Mouse (Mus musculus) hindbrain, embryonic 12.5 days (tissue): ENCODE data around the gene Rin3. TPM values are rescaled to one million over a fixed set of nuclear protein-coding genes. Genes with fewer than 3 reads are reported as not detected.

Source experiments
- ATAC-seq: fragments of 200-750 bp; cut with Nextera tagmentation; 2 replicates; pipeline ENCODE4 v1.8.0; 2017; ENCODE audit warnings: moderate TSS enrichment; ENCODE audit not compliant: low FRiP score
- H3K27ac ChIP-seq: fragments of 300-500 bp; sonication (generic); 2 replicates; pipeline ENCODE4 v1.5.1; 2016; ENCODE audit warnings: mild to moderate bottlenecking
- H3K27me3 ChIP-seq: fragments of 300-500 bp; sonication (generic); 2 replicates; pipeline ENCODE4 v1.6.1; 2016; ENCODE audit warnings: mild to moderate bottlenecking
- H3K36me3 ChIP-seq: fragments of 300-500 bp; sonication (generic); 2 replicates; pipeline ENCODE4 v1.6.1; 2016; ENCODE audit warnings: mild to moderate bottlenecking
- H3K4me1 ChIP-seq: fragments of 300-500 bp; sonication (generic); 2 replicates; pipeline ENCODE4 v1.6.1; 2016
- H3K4me2 ChIP-seq: fragments of 300-500 bp; sonication (generic); replicated peaks from 2 replicates; pipeline ENCODE4 v1.6.1; 2016; ENCODE audit warnings: mild to moderate bottlenecking
- H3K4me3 ChIP-seq: fragments of 300-500 bp; sonication (generic); 2 replicates; pipeline ENCODE4 v1.5.1; 2016; ENCODE audit warnings: mild to moderate bottlenecking
- H3K9ac ChIP-seq: fragments of 300-500 bp; sonication (generic); 2 replicates; pipeline ENCODE4 v1.6.1; 2016; ENCODE audit warnings: mild to moderate bottlenecking, moderate library complexity
- H3K9me3 ChIP-seq: fragments of 300-500 bp; sonication (generic); replicated peaks from 2 replicates; pipeline ENCODE4 v1.6.1; 2016; ENCODE audit warnings: mild to moderate bottlenecking
- WGBS: fragments of 180-500 bp; shearing (Covaris S2); methylation state at CpG from one replicate; pipeline ENCODE4 v1.1.7; 2016; 5-methylcytosine and 5-hydroxymethylcytosine counted together
- polyA plus RNA-seq: library from polyadenylated mRNA; unstranded; fragments of >200 nt; fragmentation: Nextera tagmentation; extraction: Ambion mirVana; gene quantifications from 2 replicates; pipeline ENCODE4 v1.2.1, GENCODE M21; 2016

The Rin3 gene
- polyA plus RNA-seq, 1 experiment from 2014 or later = 6.8 TPM

DNA sequence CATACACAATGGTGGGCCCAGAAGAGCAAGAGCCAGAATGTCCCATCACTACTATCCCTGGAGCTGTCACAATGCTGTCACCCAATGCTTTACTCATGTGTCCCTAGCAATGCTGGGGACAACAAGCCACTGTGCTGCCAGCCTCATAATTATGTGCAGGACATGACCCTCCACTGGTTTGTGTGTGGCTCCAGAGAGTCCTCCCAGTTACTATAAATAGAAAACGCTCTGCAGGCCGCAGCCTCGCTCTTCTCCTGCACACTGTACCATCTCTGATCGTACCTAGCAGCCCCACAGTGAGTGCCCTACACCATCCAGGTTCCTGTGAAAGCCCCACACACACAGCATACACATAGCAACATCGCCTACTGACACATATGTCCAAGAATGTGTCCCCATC lies 155.1 kb downstream of the Rin3 start:
- H3K36me3 ChIP-seq = no peaks in the 10 kb centered on the region
- H3K9me3 ChIP-seq = no peaks in the 10 kb centered on the region
- no peaks in the 10 kb centered on the region for H3K27me3 ChIP-seq
- no peak for ATAC-seq
- no peak overlapping the region; the same call in 1 of the 2 replicates for H3K9ac ChIP-seq
- WGBS = 86% methylated on average over 5 of the region's 5 CpGs
- peaks cover 17% of the 10 kb centered on the region for H3K4me1 ChIP-seq
- no peak overlapping the region; the same call in 1 of the 2 replicates for H3K4me3 ChIP-seq
- H3K27ac ChIP-seq = no peak overlapping the region
- no peak overlapping the region for H3K4me2 ChIP-seq

DNA sequence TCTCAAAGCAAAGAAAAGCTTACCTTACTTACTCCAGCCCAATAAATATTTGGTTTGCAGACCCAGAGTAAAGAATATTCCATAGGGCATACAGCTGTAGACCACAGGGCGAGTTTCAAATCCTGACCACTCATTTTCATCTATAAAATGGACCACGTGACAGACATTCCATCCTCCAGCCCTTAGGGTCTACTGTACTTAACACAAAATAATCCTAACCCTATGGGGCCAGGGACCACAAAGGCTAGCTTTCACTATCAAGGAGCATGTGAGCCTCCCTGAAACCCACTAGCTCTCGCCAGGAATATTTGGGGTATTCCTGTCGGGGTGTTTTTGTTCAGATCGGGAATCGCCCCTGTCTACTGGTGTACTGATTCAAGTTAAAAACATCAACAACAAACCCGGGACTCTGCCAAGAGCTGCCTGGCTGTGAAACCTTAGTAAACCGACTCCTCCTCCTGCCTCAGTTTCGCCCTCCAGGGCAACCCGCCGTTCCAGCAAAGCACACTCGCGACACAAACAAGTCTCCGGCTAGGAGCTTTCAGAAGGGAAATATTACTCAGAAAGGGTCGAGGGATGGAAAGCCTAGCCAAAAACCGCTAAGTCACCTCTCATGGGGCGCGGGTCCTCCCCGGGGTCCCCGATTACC lies 156.3 kb downstream of the Rin3 start:
- Histone ChIP-seq H3K4me1 (peaks cover 17% of the 10 kb centered on the region), H3K36me3 (no peaks in the 10 kb centered on the region), H3K27me3 (no peaks in the 10 kb centered on the region), H3K9me3 (no peaks in the 10 kb centered on the region), H3K4me2 (peak overlapping the region; percentile 74), H3K27ac (peak overlapping the region; percentile 49; the same call in 1 of the 2 replicates), H3K9ac (peak overlapping the region; percentile 71), H3K4me3 (peak overlapping the region; percentile 61)
- ATAC-seq = peak; percentile 62
- WGBS = 4% methylated on average over 20 of the region's 20 CpGs

DNA sequence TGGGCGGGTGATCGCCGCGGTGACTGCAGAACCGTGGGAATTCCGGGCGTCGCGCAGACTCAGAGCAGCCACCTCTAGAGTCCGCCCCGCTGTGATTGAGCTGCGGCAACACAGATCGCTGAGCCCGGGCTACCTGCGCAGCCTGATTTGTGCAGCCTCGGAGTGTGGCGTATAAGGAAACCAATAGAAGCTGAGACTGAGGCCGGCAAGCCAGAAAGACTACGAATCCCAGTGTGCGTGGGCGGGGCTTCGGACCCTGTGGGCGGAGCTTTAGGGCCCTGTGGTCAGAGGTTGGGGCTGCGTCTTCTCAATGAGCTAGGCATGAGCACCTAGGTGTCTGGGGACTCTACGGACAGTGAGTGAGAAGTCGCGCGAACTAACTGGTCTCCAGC lies 156.8 kb downstream of the Rin3 start, which contains the start of gene Lgmn:
TSS of gene Lgmn (minus strand) at position 182 of the 392 bp plus-strand sequence.
- Histone ChIP-seq H3K9ac (peak within 1 kb of the TSS; percentile 71), H3K27ac (peak within 1 kb of the TSS; percentile 49; the same call in 1 of the 2 replicates), H3K4me1 (peaks cover 17% of the 10 kb centered on the region), H3K9me3 (no peaks in the 10 kb centered on the region), H3K27me3 (no peaks in the 10 kb centered on the region), H3K36me3 (no peaks in the 10 kb centered on the region), H3K4me3 (peak within 1 kb of the TSS; percentile 61), H3K4me2 (peak within 1 kb of the TSS; percentile 74)
- ATAC-seq = peak; percentile 100
- under 1% methylated on average over 28 of the region's 28 CpGs for WGBS

Other genes starting within 250 kb of the Rin3 start
- gene Slc24a4, start 154.3 kb upstream of the Rin3 start, polyA plus RNA-seq = 1.0 and 1.2 TPM in 2 replicates
- gene Lgmn, start 156.8 kb downstream of the Rin3 start, polyA plus RNA-seq = 73.7 and 76.9 TPM in 2 replicates
- 35.6 and 39.7 TPM in 2 replicates for gene Golga5, start 186.1 kb downstream of the Rin3 start, polyA plus RNA-seq